Mouse (Mus musculus): ENCODE data around the gene Tnpo3. TPM values are rescaled to one million over a fixed set of nuclear protein-coding genes. Genes with fewer than 3 reads are reported as not detected.

Gene Tnpo3
- total and polyA plus RNA-seq, 3 experiments: 64.9 to 148 (median 139) TPM

DNA sequence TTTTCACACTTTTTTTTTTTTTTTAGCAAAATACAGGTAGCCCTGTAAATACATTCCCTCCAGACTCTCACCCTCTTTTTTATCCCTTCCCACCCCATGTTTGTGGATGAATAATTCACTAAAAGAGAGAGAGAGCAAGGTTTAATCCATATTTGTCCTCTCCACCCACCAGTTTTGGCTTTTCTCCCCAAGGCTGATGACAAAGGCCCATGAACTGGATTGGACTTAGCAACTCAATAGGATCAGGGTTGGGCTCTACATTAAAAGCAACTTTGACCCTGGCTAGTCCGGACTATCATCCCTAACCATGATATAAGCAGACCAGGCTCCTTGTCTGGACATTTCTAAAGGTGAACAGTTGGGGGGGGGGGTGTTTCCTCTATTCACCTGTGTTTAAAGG lies 68.7 kb downstream of the Tnpo3 start:
- DNase-seq (ENCODE audit: low read depth, low spot score): no peak
- TF ChIP-seq ZNF384 (IDR thresholded peaks at IDR 0.05; ENCODE audit: low read depth, low read length): no peak
- no peak for TF ChIP-seq ZMIZ1 (IDR thresholded peaks at IDR 0.05; ENCODE audit: low read depth, low read length)
- TF ChIP-seq MAZ (IDR thresholded peaks at IDR 0.05; ENCODE audit: low read depth, low read length): no peak
- no peak for TF ChIP-seq KAT2A (conservative IDR thresholded peaks at IDR 0.05; ENCODE audit: low read depth, low read length)
- TF ChIP-seq MAX (IDR thresholded peaks at IDR 0.05; ENCODE audit: low read length): no peak
- no peak for TF ChIP-seq POLR2AphosphoS5 (IDR thresholded peaks at IDR 0.05; ENCODE audit: borderline replicate concordance, low read depth, low read length)
- no peak for TF ChIP-seq USF1 (IDR thresholded peaks at IDR 0.05; ENCODE audit: low read depth, low read length)
- TF ChIP-seq POLR2A (IDR thresholded peaks at IDR 0.05; ENCODE audit: control insufficient read depth in 1 of 2, insufficient read depth in 1 of 2, low read depth in 1 of 2, low read length in 2 of 2, poor library complexity in 1 of 2): no peak
- no peak for TF ChIP-seq ETS1 (IDR thresholded peaks at IDR 0.05; ENCODE audit: low read depth, low read length)
- no peak for TF ChIP-seq CTCF (IDR thresholded peaks at IDR 0.05 in 2 of 3, conservative IDR thresholded peaks at IDR 0.05 in 1 of 3; ENCODE audit: control insufficient read depth in 1 of 3, insufficient read depth in 1 of 3, low read depth in 2 of 3, low read length in 3 of 3, poor library complexity in 1 of 3, severe bottlenecking in 1 of 3)
- no peak for TF ChIP-seq E2F4 (IDR thresholded peaks at IDR 0.05; ENCODE audit: borderline replicate concordance, low read depth, low read length)

DNA sequence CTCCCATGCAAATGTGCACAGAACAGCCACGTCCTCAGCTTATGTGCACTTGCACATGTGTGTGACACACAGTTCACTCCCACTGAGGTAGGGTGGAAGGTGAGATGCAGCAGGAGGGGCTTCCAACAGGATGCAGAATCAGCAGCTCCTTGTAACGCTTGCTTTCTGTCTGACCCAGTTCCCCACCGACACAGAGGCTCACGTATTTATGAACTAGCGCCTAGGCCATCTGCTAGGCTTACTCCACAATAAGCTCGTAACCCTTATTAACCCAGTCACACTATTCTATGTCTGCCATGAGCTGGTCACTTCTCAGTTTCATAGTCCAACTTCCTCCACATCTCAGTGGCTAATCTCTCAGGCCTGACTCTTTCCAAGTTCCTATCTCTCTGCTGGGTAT lies 69.5 kb downstream of the Tnpo3 start:
- no peaks in the 10 kb centered on the region for H3K27me3 ChIP-seq (ENCODE audit: control insufficient read depth in 1 of 2, insufficient read depth in 2 of 2, low read length in 2 of 2)
- peaks cover 7 to 16% of the 10 kb centered on the region in 2 experiments for H3K36me3 ChIP-seq (ENCODE audit: control insufficient read depth in 1 of 2, insufficient read depth in 2 of 2, low read length in 2 of 2)
- no peaks in the 10 kb centered on the region for H3K4me1 ChIP-seq (ENCODE audit: control insufficient read depth in 1 of 2, insufficient read depth in 2 of 2, low read length in 2 of 2)
- H3K9ac ChIP-seq (ENCODE audit: control insufficient read depth, low read depth, low read length, poor library complexity, severe bottlenecking): no peak overlapping the region
- H3K79me2 ChIP-seq (ENCODE audit: control insufficient read depth, insufficient read depth, low read length, poor library complexity): no peaks in the 10 kb centered on the region
- TF ChIP-seq POLR2A (IDR thresholded peaks at IDR 0.05; ENCODE audit: control insufficient read depth in 1 of 2, insufficient read depth in 1 of 2, low read depth in 1 of 2, low read length in 2 of 2, poor library complexity in 1 of 2) (peak in 1 of 2 experiments; percentile 17; a peak in 1 of 4 replicates), JUND (IDR thresholded peaks at IDR 0.05; ENCODE audit: low read depth, low read length) (no peak), MAZ (IDR thresholded peaks at IDR 0.05; ENCODE audit: low read depth, low read length) (no peak)
- H3K4me3 ChIP-seq (ENCODE audit: control insufficient read depth in 1 of 2, insufficient read depth in 1 of 2, low read depth in 2 of 2, low read length in 2 of 2): no peak overlapping the region
- no peaks in the 10 kb centered on the region for H3K9me3 ChIP-seq (replicated peaks; ENCODE audit: insufficient read depth, low read length)
- no peak for DNase-seq (ENCODE audit: low read depth, low spot score)
- H3K27ac ChIP-seq (ENCODE audit: control insufficient read depth, low read depth, low read length): no peak overlapping the region

More for the DNA sequence above, 68.7 kb downstream of the Tnpo3 start:
- peaks cover 7 to 20% of the 10 kb centered on the region in 2 experiments for H3K36me3 ChIP-seq (ENCODE audit: control insufficient read depth in 1 of 2, insufficient read depth in 2 of 2, low read length in 2 of 2)
- no peak overlapping the region for H3K27ac ChIP-seq (ENCODE audit: control insufficient read depth, low read depth, low read length)
- H3K9me3 ChIP-seq (replicated peaks; ENCODE audit: insufficient read depth, low read length): no peaks in the 10 kb centered on the region
- H3K4me3 ChIP-seq (ENCODE audit: control insufficient read depth in 1 of 2, insufficient read depth in 1 of 2, low read depth in 2 of 2, low read length in 2 of 2): no peak overlapping the region
- H3K9ac ChIP-seq (ENCODE audit: control insufficient read depth, low read depth, low read length, poor library complexity, severe bottlenecking): no peak overlapping the region
- no peaks in the 10 kb centered on the region for H3K79me2 ChIP-seq (ENCODE audit: control insufficient read depth, insufficient read depth, low read length, poor library complexity)
- H3K27me3 ChIP-seq (ENCODE audit: control insufficient read depth in 1 of 2, insufficient read depth in 2 of 2, low read length in 2 of 2): no peaks in the 10 kb centered on the region
- H3K4me1 ChIP-seq (ENCODE audit: control insufficient read depth in 1 of 2, insufficient read depth in 2 of 2, low read length in 2 of 2): no peaks in the 10 kb centered on the region

DNA sequence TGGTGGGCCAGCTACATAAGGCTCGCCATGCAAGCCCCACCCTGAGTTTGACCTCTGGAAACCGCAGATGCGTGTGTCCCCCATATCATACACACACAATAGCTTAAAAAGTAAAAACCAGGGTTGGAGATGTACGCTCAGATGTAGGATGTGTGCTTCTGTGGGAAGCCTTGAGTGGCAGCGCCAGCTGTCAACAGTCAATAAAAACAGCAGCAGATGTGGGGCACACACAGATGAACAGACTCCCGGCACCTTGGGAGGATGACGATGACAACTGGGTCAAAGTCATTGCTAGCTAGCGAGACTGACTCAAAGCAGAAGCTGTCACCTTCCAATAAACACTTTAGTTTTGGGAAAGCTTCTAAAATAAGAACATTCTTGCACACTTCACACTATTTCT lies 70.2 kb downstream of the Tnpo3 start:
- no peak for DNase-seq (ENCODE audit: low read depth, low spot score)
- TF ChIP-seq UBTF (IDR thresholded peaks at IDR 0.05; ENCODE audit: borderline replicate concordance, insufficient read depth, low read depth, low read length): no peak
- TF ChIP-seq SIN3A (IDR thresholded peaks at IDR 0.05; ENCODE audit: low read length): no peak
- no peak for TF ChIP-seq TBP (IDR thresholded peaks at IDR 0.05; ENCODE audit: low read depth, low read length)
- H3K4me1 ChIP-seq (ENCODE audit: control insufficient read depth in 1 of 2, insufficient read depth in 2 of 2, low read length in 2 of 2): no peaks in the 10 kb centered on the region
- no peaks in the 10 kb centered on the region for H3K27me3 ChIP-seq (ENCODE audit: control insufficient read depth in 1 of 2, insufficient read depth in 2 of 2, low read length in 2 of 2)
- H3K9ac ChIP-seq (ENCODE audit: control insufficient read depth, low read depth, low read length, poor library complexity, severe bottlenecking): no peak overlapping the region
- H3K27ac ChIP-seq (ENCODE audit: control insufficient read depth, low read depth, low read length): no peak overlapping the region
- H3K9me3 ChIP-seq (replicated peaks; ENCODE audit: insufficient read depth, low read length): no peaks in the 10 kb centered on the region
- peaks cover 7 to 10% of the 10 kb centered on the region in 2 experiments for H3K36me3 ChIP-seq (ENCODE audit: control insufficient read depth in 1 of 2, insufficient read depth in 2 of 2, low read length in 2 of 2)
- H3K4me3 ChIP-seq (ENCODE audit: control insufficient read depth in 1 of 2, insufficient read depth in 1 of 2, low read depth in 2 of 2, low read length in 2 of 2): no peak overlapping the region
- H3K79me2 ChIP-seq (ENCODE audit: control insufficient read depth, insufficient read depth, low read length, poor library complexity): no peaks in the 10 kb centered on the region

Data from MEL (cell line).